Mouse (Mus musculus): ENCODE measurements around the gene Pdzrn4. TPM values are rescaled to one million over a fixed set of nuclear protein-coding genes. Genes with fewer than 3 reads are reported as not detected.

Pdzrn4 gene
- total and polyA plus RNA-seq, 2 experiments from 2014 or later: 16.3 to 20.7 TPM

DNA sequence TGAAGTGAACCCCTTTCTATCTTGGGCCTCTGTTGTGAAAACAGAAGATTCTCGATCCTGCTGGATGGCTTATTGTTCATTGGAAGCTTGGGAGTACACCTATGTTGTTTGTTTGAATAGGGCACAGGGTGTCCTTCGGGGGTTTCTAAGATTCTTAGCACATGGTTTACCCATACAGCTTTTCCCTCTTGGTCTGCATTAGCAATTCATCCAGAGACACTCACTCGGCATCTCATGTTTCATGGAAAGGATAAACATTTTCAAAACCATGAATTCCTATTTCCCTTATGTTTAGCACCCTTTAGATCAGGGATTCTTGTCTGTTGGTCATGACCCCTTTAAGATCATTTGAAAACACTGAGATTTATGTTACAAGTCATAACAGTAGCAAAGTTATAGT, 159.0 kb downstream of the Pdzrn4 start:
- Histone ChIP-seq H3K4me3 (ENCODE audit: low read depth, low read length) (no peak overlapping the region), H3K9me3 (ENCODE audit: low read length) (no peaks in the 10 kb centered on the region), H3K4me1 (ENCODE audit: insufficient read depth) (no peaks in the 10 kb centered on the region), H3K36me3 (ENCODE audit: insufficient read depth) (no peaks in the 10 kb centered on the region), H3K27me3 (ENCODE audit: insufficient read depth, low read length) (no peaks in the 10 kb centered on the region), H3K4me2 (ENCODE audit: low read depth) (no peak overlapping the region), H3K27ac (ENCODE audit: low read depth, low read length) (no peak overlapping the region), H3K9ac (no peak overlapping the region)
- 82% methylated on average over 3 of the region's 3 CpGs for WGBS
- ATAC-seq (no peak), DNase-seq (no peak)
- no peak for TF ChIP-seq CTCF (IDR thresholded peaks at IDR 0.05; ENCODE audit: low read depth)

DNA sequence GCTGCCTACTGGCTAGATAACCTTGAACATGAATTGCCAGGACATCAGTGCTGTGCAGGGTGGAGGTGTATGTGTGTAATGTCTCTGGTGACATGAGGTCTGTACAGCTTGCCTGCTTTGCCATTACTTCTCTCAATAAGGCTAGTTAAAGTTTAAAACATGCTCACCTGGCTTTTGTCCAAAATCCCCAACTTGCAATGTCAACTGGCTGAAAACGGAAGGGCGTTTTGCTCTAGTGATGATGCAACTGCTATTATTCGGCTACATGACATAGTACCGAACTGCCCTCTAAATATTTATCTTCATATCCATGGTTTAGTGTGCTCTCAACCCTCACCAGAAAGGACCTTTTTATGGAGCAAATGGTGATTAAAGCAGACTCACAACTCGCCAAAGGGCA, 161.9 kb downstream of the Pdzrn4 start:
- H3K4me2 ChIP-seq (ENCODE audit: low read depth): no peak overlapping the region
- H3K36me3 ChIP-seq (ENCODE audit: insufficient read depth): no peaks in the 10 kb centered on the region
- TF ChIP-seq CTCF (IDR thresholded peaks at IDR 0.05; ENCODE audit: low read depth): no peak
- ATAC-seq (no peak), DNase-seq (no peak)
- H3K9ac ChIP-seq: no peak overlapping the region
- no peak overlapping the region for H3K4me3 ChIP-seq (ENCODE audit: low read depth, low read length)
- H3K27ac ChIP-seq (ENCODE audit: low read depth, low read length): no peak overlapping the region
- no peaks in the 10 kb centered on the region for H3K9me3 ChIP-seq (ENCODE audit: low read length)
- H3K4me1 ChIP-seq (ENCODE audit: insufficient read depth): no peaks in the 10 kb centered on the region
- WGBS: 63% methylated on average over 5 of the region's 5 CpGs
- H3K27me3 ChIP-seq (ENCODE audit: insufficient read depth, low read length): no peaks in the 10 kb centered on the region

DNA sequence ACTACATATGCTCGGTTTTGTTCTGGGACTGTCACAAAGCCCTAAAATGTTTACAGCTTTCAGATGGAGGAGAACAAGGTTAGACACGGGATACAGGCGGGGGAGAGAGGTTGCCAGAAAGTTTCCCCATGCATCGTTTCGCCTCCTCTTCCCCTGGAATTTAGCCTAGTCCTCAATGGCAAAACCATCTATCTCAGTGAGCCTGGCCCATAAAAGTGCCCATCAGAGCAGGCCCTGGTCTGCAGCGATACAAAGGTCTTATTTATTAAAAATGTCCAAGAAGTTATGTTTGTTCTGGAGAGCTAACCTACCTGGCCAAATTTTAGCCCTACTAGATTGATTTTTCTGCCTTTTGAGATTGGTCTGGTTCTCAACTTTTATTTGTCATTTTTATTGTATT, 165.5 kb downstream of the Pdzrn4 start:
- no peaks in the 10 kb centered on the region for H3K4me1 ChIP-seq (ENCODE audit: insufficient read depth)
- H3K4me3 ChIP-seq (ENCODE audit: low read depth, low read length): no peak overlapping the region
- no peak overlapping the region for H3K4me2 ChIP-seq (ENCODE audit: low read depth)
- no peak for TF ChIP-seq CTCF (IDR thresholded peaks at IDR 0.05; ENCODE audit: low read depth)
- 89% methylated on average over 6 of the region's 6 CpGs for WGBS
- H3K9ac ChIP-seq: no peak overlapping the region
- ATAC-seq (no peak), DNase-seq (no peak)
- no peaks in the 10 kb centered on the region for H3K9me3 ChIP-seq (ENCODE audit: low read length)
- no peak overlapping the region for H3K27ac ChIP-seq (ENCODE audit: low read depth, low read length)
- no peaks in the 10 kb centered on the region for H3K27me3 ChIP-seq (ENCODE audit: insufficient read depth, low read length)
- H3K36me3 ChIP-seq (ENCODE audit: insufficient read depth): no peaks in the 10 kb centered on the region

DNA sequence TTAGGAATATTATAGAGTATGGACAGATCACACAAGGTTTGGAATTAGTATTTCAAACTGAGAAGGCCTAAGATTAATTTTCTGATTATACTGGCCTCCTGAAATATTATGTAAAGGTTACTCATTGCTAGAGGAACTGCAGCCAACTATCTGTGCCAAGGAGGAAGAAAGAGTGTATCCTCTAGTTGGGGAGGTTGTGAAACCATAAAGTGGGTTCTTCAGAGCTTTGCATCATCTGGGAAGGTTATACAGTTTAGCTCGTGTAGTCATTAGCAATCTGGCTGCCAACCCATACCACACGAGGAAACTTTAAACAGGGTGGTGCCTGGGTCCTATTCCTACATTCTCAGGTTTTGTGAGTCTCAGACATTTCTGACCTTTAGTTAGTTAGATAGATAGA, 166.9 kb downstream of the Pdzrn4 start:
- Histone ChIP-seq H3K4me3 (ENCODE audit: low read depth, low read length) (no peak overlapping the region), H3K9ac (no peak overlapping the region), H3K4me1 (ENCODE audit: insufficient read depth) (no peaks in the 10 kb centered on the region), H3K36me3 (ENCODE audit: insufficient read depth) (no peaks in the 10 kb centered on the region), H3K4me2 (ENCODE audit: low read depth) (no peak overlapping the region), H3K27ac (ENCODE audit: low read depth, low read length) (no peak overlapping the region), H3K27me3 (ENCODE audit: insufficient read depth, low read length) (no peaks in the 10 kb centered on the region), H3K9me3 (ENCODE audit: low read length) (no peaks in the 10 kb centered on the region)
- no peak for DNase-seq
- 83% methylated on average over 2 of the region's 2 CpGs for WGBS
- no peak for TF ChIP-seq CTCF (IDR thresholded peaks at IDR 0.05; ENCODE audit: low read depth)
- ATAC-seq: no peak

DNA sequence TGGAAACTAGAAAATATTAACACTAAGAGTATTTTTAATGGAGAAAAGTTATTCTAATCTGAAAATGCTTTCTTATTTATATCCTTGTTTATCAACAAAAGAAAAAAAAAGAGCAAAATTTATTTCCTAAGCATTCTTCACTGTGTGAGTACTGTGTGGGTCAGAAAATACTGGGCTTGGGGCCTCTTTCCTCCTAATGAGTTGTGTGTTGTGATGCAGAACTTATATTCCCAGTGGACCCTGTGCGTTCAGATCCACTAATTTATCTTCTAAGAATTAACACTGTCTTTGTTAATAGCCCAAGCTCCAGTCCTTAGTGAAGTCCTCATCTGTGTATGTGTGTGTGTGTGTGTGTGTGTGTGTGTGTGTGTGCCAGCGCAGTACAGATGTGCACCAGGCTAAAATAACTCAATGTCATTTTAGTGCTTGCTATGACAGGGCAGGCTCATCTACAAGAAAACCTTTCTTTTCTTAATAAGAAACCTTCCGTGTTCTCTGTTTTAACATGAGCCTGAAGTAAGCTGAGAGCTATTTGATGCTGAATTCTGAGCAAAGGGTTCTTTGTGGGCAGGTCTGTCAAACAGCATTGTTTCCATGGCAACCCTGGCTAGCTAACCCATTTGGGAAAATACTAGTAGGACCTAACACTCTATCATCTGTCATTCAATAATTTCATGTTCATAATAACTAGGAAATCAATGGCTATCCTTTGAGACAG, 174.0 kb downstream of the Pdzrn4 start:
- Histone ChIP-seq H3K4me2 (ENCODE audit: low read depth) (no peak overlapping the region), H3K36me3 (ENCODE audit: insufficient read depth) (no peaks in the 10 kb centered on the region), H3K4me1 (ENCODE audit: insufficient read depth) (no peaks in the 10 kb centered on the region), H3K27ac (ENCODE audit: low read depth, low read length) (peak overlapping the region; percentile 11; the same call in 1 of the 2 replicates), H3K9ac (no peak overlapping the region), H3K4me3 (ENCODE audit: low read depth, low read length) (no peak overlapping the region), H3K27me3 (ENCODE audit: insufficient read depth, low read length) (no peaks in the 10 kb centered on the region), H3K9me3 (ENCODE audit: low read length) (no peaks in the 10 kb centered on the region)
- DNase-seq (peak; percentile 79), ATAC-seq (peak; percentile 75)
- WGBS: 27% methylated on average over 3 of the region's 3 CpGs
- TF ChIP-seq CTCF (IDR thresholded peaks at IDR 0.05; ENCODE audit: low read depth): no peak

DNA sequence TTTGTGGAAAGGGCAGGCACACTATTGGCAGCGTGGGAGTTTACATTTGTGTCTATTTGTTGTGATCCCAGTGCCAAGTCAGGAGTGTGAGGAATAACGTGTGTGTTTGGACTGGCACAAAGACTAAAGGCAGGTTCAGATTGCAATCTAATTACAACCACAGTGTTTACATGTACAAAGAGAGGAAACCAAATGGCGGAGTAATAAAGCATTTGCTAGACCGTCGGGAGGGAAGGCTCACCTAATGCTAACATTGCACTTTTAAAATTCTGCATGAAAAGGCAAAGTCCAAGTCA, 174.5 kb downstream of the Pdzrn4 start:
- peak overlapping the region; percentile 11; the same call in 1 of the 2 replicates for H3K27ac ChIP-seq (ENCODE audit: low read depth, low read length)
- no peak overlapping the region for H3K4me2 ChIP-seq (ENCODE audit: low read depth)

DNA sequence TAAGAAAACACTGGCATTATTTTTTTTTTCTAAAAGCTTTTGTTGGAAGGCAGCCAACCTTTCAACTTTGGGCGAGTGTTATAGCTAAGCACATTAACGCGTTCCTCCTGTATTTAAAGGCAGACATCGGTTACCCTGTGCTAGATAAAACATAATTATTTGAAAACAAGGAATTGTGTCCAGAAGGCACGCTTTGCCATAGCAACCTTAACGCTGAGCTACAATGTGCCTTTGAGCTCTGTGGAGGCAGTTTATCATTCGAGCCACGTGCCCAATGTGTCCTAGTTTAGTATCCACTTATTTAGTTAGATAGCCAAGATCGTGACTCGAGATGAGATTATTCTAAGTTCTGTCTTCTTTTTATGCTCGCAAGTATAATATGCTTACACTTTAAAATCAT, 180.8 kb downstream of the Pdzrn4 start:
- WGBS: 14% methylated on average over 11 of the region's 11 CpGs
- no peak for TF ChIP-seq CTCF (IDR thresholded peaks at IDR 0.05; ENCODE audit: low read depth)
- no peak overlapping the region for H3K4me2 ChIP-seq (ENCODE audit: low read depth)

More for the DNA sequence above, 174.5 kb downstream of the Pdzrn4 start:
- TF ChIP-seq CTCF (IDR thresholded peaks at IDR 0.05; ENCODE audit: low read depth): no peak
- DNase-seq (no peak), ATAC-seq (peak; percentile 38; the same call in 1 of the 2 replicates)
- H3K27me3 ChIP-seq (ENCODE audit: insufficient read depth, low read length): no peaks in the 10 kb centered on the region
- no peaks in the 10 kb centered on the region for H3K36me3 ChIP-seq (ENCODE audit: insufficient read depth)
- no peaks in the 10 kb centered on the region for H3K4me1 ChIP-seq (ENCODE audit: insufficient read depth)
- H3K4me3 ChIP-seq (ENCODE audit: low read depth, low read length): no peak overlapping the region
- no peaks in the 10 kb centered on the region for H3K9me3 ChIP-seq (ENCODE audit: low read length)
- WGBS: 18% methylated on average over 5 of the region's 5 CpGs
- H3K9ac ChIP-seq: no peak overlapping the region

More for the DNA sequence above, 180.8 kb downstream of the Pdzrn4 start:
- ATAC-seq (peak; percentile 71), DNase-seq (peak; percentile 66)
- Histone ChIP-seq H3K4me3 (ENCODE audit: low read depth, low read length) (no peak overlapping the region), H3K9ac (no peak overlapping the region), H3K27ac (ENCODE audit: low read depth, low read length) (peak overlapping the region; percentile 15; the same call in 1 of the 2 replicates), H3K27me3 (ENCODE audit: insufficient read depth, low read length) (no peaks in the 10 kb centered on the region), H3K9me3 (ENCODE audit: low read length) (no peaks in the 10 kb centered on the region), H3K4me1 (ENCODE audit: insufficient read depth) (peaks cover 4% of the 10 kb centered on the region; the same call in 1 of the 2 replicates), H3K36me3 (ENCODE audit: insufficient read depth) (no peaks in the 10 kb centered on the region)
